Mouse (Mus musculus): ENCODE results near the gene AW549877. TPM values are rescaled to one million over a fixed set of nuclear protein-coding genes. Genes with fewer than 3 reads are reported as not detected.

The AW549877 gene
- polyA plus RNA-seq, 1 experiment from 2014 or later: 36.6 TPM

- H3K4me2 ChIP-seq: peak within 1 kb of the TSS; percentile 69
- H3K9ac ChIP-seq: peak within 1 kb of the TSS; percentile 94
- ATAC-seq: peak; percentile 96
- H3K4me1 ChIP-seq: peaks cover 4% of the 10 kb centered on the region; the same call in 1 of the 2 replicates
- no peaks in the 10 kb centered on the region for H3K27me3 ChIP-seq
- peaks cover 12% of the 10 kb centered on the region; the same call in 1 of the 2 replicates for H3K36me3 ChIP-seq (ENCODE audit: poor library complexity, severe bottlenecking)
- H3K9me3 ChIP-seq (replicated peaks): no peaks in the 10 kb centered on the region
- peak within 1 kb of the TSS; percentile 94 for H3K27ac ChIP-seq
- H3K4me3 ChIP-seq: peak within 1 kb of the TSS; percentile 66
- WGBS: 2% methylated on average over 61 of the region's 61 CpGs
Observed at GRCm38 (mm10) chr15:3979061-3979848, 16.3 kb downstream of the AW549877 start, which contains the start of gene Fbxo4. TSS of gene Fbxo4 (minus strand) at chr15:3979573.

GRCm38 (mm10) chr15:3978279-3978678 is 17.3 kb downstream of the AW549877 start:
- Histone ChIP-seq H3K27me3 (no peaks in the 10 kb centered on the region), H3K9ac (no peak overlapping the region), H3K9me3 (replicated peaks) (no peaks in the 10 kb centered on the region), H3K4me1 (peaks cover 4% of the 10 kb centered on the region; the same call in 1 of the 2 replicates), H3K4me2 (no peak overlapping the region), H3K36me3 (ENCODE audit: poor library complexity, severe bottlenecking) (0 out of 2 replicates have a peak, but pooled peaks cover 6% of the 10 kb centered on the region), H3K4me3 (no peak overlapping the region), H3K27ac (no peak overlapping the region)
- no peak for ATAC-seq
- WGBS: 96% methylated on average over 2 of the region's 2 CpGs

GRCm38 (mm10) chr15:3973300-3973699 is 22.2 kb downstream of the AW549877 start:
- Histone ChIP-seq H3K27ac (no peak overlapping the region), H3K4me1 (no peaks in the 10 kb centered on the region), H3K27me3 (no peaks in the 10 kb centered on the region), H3K9ac (no peak overlapping the region), H3K36me3 (ENCODE audit: poor library complexity, severe bottlenecking) (peaks cover 8% of the 10 kb centered on the region; the same call in 1 of the 2 replicates), H3K4me3 (no peak overlapping the region), H3K4me2 (no peak overlapping the region), H3K9me3 (replicated peaks) (no peaks in the 10 kb centered on the region)
- ATAC-seq: no peak
- 94% methylated on average over 3 of the region's 3 CpGs for WGBS

DNA sequence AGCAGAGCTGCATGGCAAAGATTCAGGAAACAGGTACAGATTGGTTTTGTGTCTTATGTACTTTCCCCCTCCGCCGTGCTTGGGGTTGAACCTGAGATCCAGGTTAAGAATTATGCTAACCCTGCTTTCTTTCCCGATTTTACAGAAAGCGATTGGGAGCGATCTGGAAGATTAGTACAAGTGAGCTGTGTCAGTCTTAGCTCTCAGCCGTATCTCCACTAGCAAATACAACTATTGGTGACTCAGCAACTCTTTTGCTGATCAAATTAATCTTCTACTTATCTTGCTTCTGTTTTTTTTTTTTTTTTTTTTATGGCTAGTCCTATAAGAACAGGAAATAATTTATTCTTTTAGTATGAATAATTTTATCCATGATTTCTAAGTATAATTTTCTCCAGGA is 25.4 kb downstream of the AW549877 start:
- no peak overlapping the region for H3K4me2 ChIP-seq
- H3K9ac ChIP-seq: no peak overlapping the region
- no peaks in the 10 kb centered on the region for H3K27me3 ChIP-seq
- ATAC-seq: no peak
- H3K36me3 ChIP-seq (ENCODE audit: poor library complexity, severe bottlenecking): peaks cover 8% of the 10 kb centered on the region; the same call in 1 of the 2 replicates
- H3K4me1 ChIP-seq: no peaks in the 10 kb centered on the region
- 93% methylated on average over 6 of the region's 6 CpGs for whole genome bisulfite sequencing
- no peak overlapping the region for H3K27ac ChIP-seq
- H3K4me3 ChIP-seq: no peak overlapping the region
- no peaks in the 10 kb centered on the region for H3K9me3 ChIP-seq (replicated peaks)

DNA sequence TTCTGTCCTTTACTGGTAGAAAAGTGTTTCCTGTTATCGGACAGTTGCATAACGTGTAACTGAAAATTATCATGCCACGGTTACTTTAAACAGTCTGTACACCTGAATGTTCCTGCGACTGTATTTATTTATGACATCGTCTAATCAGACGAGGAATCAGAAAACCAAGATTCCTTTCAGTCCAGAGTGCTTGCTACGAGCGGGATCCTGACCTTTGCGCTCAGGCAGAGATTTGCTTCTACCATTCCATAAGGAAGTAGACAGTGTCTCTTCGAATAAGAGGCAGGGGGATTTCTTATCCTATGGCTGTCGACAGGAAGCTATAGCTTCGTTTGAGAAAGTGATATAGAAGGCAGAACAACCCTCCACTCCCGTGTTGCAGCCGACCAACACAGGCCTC is 25.8 kb downstream of the AW549877 start:
- Histone ChIP-seq H3K36me3 (ENCODE audit: poor library complexity, severe bottlenecking) (peaks cover 8% of the 10 kb centered on the region; the same call in 1 of the 2 replicates), H3K27ac (no peak overlapping the region), H3K4me3 (no peak overlapping the region), H3K4me1 (no peaks in the 10 kb centered on the region), H3K9ac (no peak overlapping the region), H3K27me3 (no peaks in the 10 kb centered on the region), H3K4me2 (no peak overlapping the region), H3K9me3 (replicated peaks) (no peaks in the 10 kb centered on the region)
- ATAC-seq: no peak
- 89% methylated on average over 14 of the region's 14 CpGs for WGBS

- Histone ChIP-seq H3K9ac (no peak overlapping the region), H3K27me3 (no peaks in the 10 kb centered on the region), H3K36me3 (ENCODE audit: poor library complexity, severe bottlenecking) (no peaks in the 10 kb centered on the region), H3K4me2 (no peak overlapping the region), H3K27ac (no peak overlapping the region), H3K4me3 (no peak overlapping the region), H3K4me1 (no peaks in the 10 kb centered on the region), H3K9me3 (replicated peaks) (no peaks in the 10 kb centered on the region)
- WGBS: 82% methylated on average over 8 of the region's 8 CpGs
- ATAC-seq: no peak
Observed at GRCm38 (mm10) chr15:3962251-3962650, 33.3 kb downstream of the AW549877 start.

GRCm38 (mm10) chr15:3960094-3960493 is 35.5 kb downstream of the AW549877 start:
- H3K36me3 ChIP-seq (ENCODE audit: poor library complexity, severe bottlenecking): no peaks in the 10 kb centered on the region
- H3K4me1 ChIP-seq: no peaks in the 10 kb centered on the region
- H3K27me3 ChIP-seq: no peaks in the 10 kb centered on the region
- H3K4me2 ChIP-seq: no peak overlapping the region
- no peak overlapping the region for H3K9ac ChIP-seq
- H3K27ac ChIP-seq: no peak overlapping the region
- WGBS: 69% methylated on average over 1 of the region's 1 CpGs
- no peaks in the 10 kb centered on the region for H3K9me3 ChIP-seq (replicated peaks)
- ATAC-seq: no peak
- no peak overlapping the region for H3K4me3 ChIP-seq

- H3K9ac ChIP-seq: no peak overlapping the region
- H3K4me1 ChIP-seq: no peaks in the 10 kb centered on the region
- H3K9me3 ChIP-seq (replicated peaks): peaks cover 8% of the 10 kb centered on the region; the same call in 1 of the 2 replicates
- H3K36me3 ChIP-seq (ENCODE audit: poor library complexity, severe bottlenecking): no peaks in the 10 kb centered on the region
- H3K4me3 ChIP-seq: no peak overlapping the region
- H3K27me3 ChIP-seq: no peaks in the 10 kb centered on the region
- ATAC-seq: no peak
- 31% methylated on average over 4 of the region's 4 CpGs for WGBS
- H3K4me2 ChIP-seq: no peak overlapping the region
- H3K27ac ChIP-seq: no peak overlapping the region
Observed at GRCm38 (mm10) chr15:3957982-3958381, 37.6 kb downstream of the AW549877 start.

GRCm38 (mm10) chr15:3954971-3955370 is 40.6 kb downstream of the AW549877 start:
- no peak for ATAC-seq
- Histone ChIP-seq H3K9ac (no peak overlapping the region), H3K36me3 (ENCODE audit: poor library complexity, severe bottlenecking) (no peaks in the 10 kb centered on the region), H3K4me1 (no peaks in the 10 kb centered on the region), H3K4me3 (no peak overlapping the region), H3K9me3 (replicated peaks) (peaks cover 8% of the 10 kb centered on the region; the same call in 1 of the 2 replicates), H3K27me3 (no peaks in the 10 kb centered on the region), H3K4me2 (no peak overlapping the region), H3K27ac (no peak overlapping the region)
- 51% methylated on average over 2 of the region's 2 CpGs for WGBS

- no peaks in the 10 kb centered on the region for H3K4me1 ChIP-seq
- H3K27me3 ChIP-seq: no peaks in the 10 kb centered on the region
- ATAC-seq: no peak
- WGBS: 87% methylated on average over 2 of the region's 2 CpGs
- no peaks in the 10 kb centered on the region for H3K36me3 ChIP-seq (ENCODE audit: poor library complexity, severe bottlenecking)
- no peak overlapping the region for H3K27ac ChIP-seq
- no peak overlapping the region for H3K4me2 ChIP-seq
- no peak overlapping the region for H3K9ac ChIP-seq
- H3K4me3 ChIP-seq: no peak overlapping the region
- no peaks in the 10 kb centered on the region for H3K9me3 ChIP-seq (replicated peaks)
Observed at GRCm38 (mm10) chr15:3938132-3938531, 57.4 kb downstream of the AW549877 start.

- Histone ChIP-seq H3K4me2 (no peak overlapping the region), H3K36me3 (ENCODE audit: poor library complexity, severe bottlenecking) (no peaks in the 10 kb centered on the region), H3K9me3 (replicated peaks) (no peaks in the 10 kb centered on the region), H3K27me3 (no peaks in the 10 kb centered on the region), H3K27ac (no peak overlapping the region), H3K9ac (no peak overlapping the region), H3K4me3 (no peak overlapping the region), H3K4me1 (no peaks in the 10 kb centered on the region)
- WGBS: 80% methylated on average over 3 of the region's 3 CpGs
- no peak for ATAC-seq
Observed at GRCm38 (mm10) chr15:3936056-3936455, 59.5 kb downstream of the AW549877 start.

DNA sequence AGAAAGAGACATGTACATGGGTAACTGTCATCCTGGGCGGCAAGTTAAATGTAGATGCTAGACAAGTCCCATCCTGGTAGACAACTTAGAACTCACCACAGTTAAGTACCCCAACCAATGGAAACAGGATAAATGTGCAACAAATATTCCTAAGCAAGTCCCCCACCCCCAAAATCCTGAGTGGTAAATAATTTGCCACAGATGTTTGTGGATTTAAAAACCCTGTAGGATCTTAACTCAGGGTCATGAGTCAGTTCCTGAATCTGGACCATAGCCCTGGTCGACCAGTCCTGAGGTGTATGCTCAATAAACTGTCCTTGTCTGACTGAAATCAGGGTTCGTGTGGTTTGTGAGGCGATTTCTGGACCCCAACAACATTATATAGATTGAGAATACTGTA is 62.1 kb downstream of the AW549877 start:
- Histone ChIP-seq H3K27me3 (no peaks in the 10 kb centered on the region), H3K4me1 (no peaks in the 10 kb centered on the region), H3K36me3 (ENCODE audit: poor library complexity, severe bottlenecking) (no peaks in the 10 kb centered on the region), H3K9ac (no peak overlapping the region), H3K4me2 (no peak overlapping the region), H3K4me3 (no peak overlapping the region), H3K27ac (no peak overlapping the region), H3K9me3 (replicated peaks) (no peaks in the 10 kb centered on the region)
- no peak for ATAC-seq
- 87% methylated on average over 4 of the region's 4 CpGs for WGBS

All from forebrain, embryonic 13.5 days (tissue).